Mouse (Mus musculus) lung, embryonic 15.5 days (tissue): ENCODE measurements around the gene Fut11. TPM values are rescaled to one million over a fixed set of nuclear protein-coding genes. Genes with fewer than 3 reads are reported as not detected.

Experiments used
- ATAC-seq: fragments of 200-750 bp; cut with Nextera tagmentation; 2 replicates; pipeline ENCODE4 v1.8.0; 2017; ENCODE audit warnings: moderate number of reproducible peaks, borderline replicate concordance; ENCODE audit not compliant: low FRiP score, low TSS enrichment; ENCODE audit errors: extremely low read depth
- H3K27ac ChIP-seq: fragments of 300-500 bp; sonication (generic); 2 replicates; pipeline ENCODE4 v1.5.1; 2015; ENCODE audit warnings: moderate library complexity, mild to moderate bottlenecking, inconsistent platforms
- H3K27me3 ChIP-seq: fragments of 300-500 bp; sonication (generic); 2 replicates; pipeline ENCODE4 v1.6.1; 2015; ENCODE audit warnings: inconsistent platforms
- H3K36me3 ChIP-seq: fragments of 300-500 bp; sonication (generic); 2 replicates; pipeline ENCODE4 v1.6.1; 2015; ENCODE audit warnings: inconsistent platforms
- H3K4me1 ChIP-seq: fragments of 300-500 bp; sonication (generic); 2 replicates; pipeline ENCODE4 v1.6.1; 2015; ENCODE audit warnings: inconsistent platforms
- H3K4me2 ChIP-seq: fragments of 300-500 bp; sonication (generic); 2 replicates; pipeline ENCODE4 v1.6.1; 2015; ENCODE audit warnings: inconsistent platforms, mild to moderate bottlenecking, moderate library complexity
- H3K4me3 ChIP-seq: fragments of 300-500 bp; sonication (generic); 2 replicates; pipeline ENCODE4 v1.5.1; 2015; ENCODE audit warnings: mild to moderate bottlenecking, inconsistent platforms
- H3K9ac ChIP-seq: fragments of 300-500 bp; sonication (generic); 2 replicates; pipeline ENCODE4 v1.6.1; 2015; ENCODE audit warnings: inconsistent platforms
- H3K9me3 ChIP-seq: fragments of 300-500 bp; sonication (generic); 2 replicates; pipeline ENCODE4 v1.6.1; 2016; ENCODE audit warnings: inconsistent platforms
- WGBS: fragments of 180-500 bp; shearing (Covaris S2); methylation state at CpG from one replicate; pipeline ENCODE4 v1.1.7; 2015; 5-methylcytosine and 5-hydroxymethylcytosine counted together
- polyA plus RNA-seq: library from polyadenylated mRNA; unstranded; fragments of >200 nt; fragmentation: Nextera tagmentation; extraction: Ambion mirVana; gene quantifications from 2 replicates; pipeline ENCODE4 v1.2.1, GENCODE M21; 2015

Gene Fut11
- polyA plus RNA-seq, 1 experiment from 2014 or later = 34.0 TPM

GRCm38 (mm10) chr14:20660827-20661660 lies 33.7 kb upstream of the Fut11 start:
- Histone ChIP-seq H3K9ac (peak overlapping the region; percentile 64), H3K4me3 (peak overlapping the region; percentile 62), H3K9me3 (no peaks in the 10 kb centered on the region), H3K27me3 (peaks cover 12% of the 10 kb centered on the region; the same call in 1 of the 2 replicates), H3K4me1 (peaks cover 14% of the 10 kb centered on the region), H3K27ac (peak overlapping the region; percentile 81), H3K36me3 (no peaks in the 10 kb centered on the region), H3K4me2 (peak overlapping the region; percentile 95)
- ATAC-seq = peak; percentile 86
- WGBS = 1% methylated on average over 52 of the region's 52 CpGs

- Histone ChIP-seq H3K4me2 (peak overlapping the region; percentile 95), H3K9me3 (no peaks in the 10 kb centered on the region), H3K4me3 (peak overlapping the region; percentile 62), H3K9ac (peak overlapping the region; percentile 61), H3K27ac (peak overlapping the region; percentile 81), H3K36me3 (no peaks in the 10 kb centered on the region), H3K4me1 (peaks cover 14% of the 10 kb centered on the region), H3K27me3 (peaks cover 12% of the 10 kb centered on the region; the same call in 1 of the 2 replicates)
- peak; percentile 36 for ATAC-seq
- 9% methylated on average over 19 of the region's 19 CpGs for WGBS
These were observed 33.0 kb upstream of the Fut11 start for GRCm38 (mm10) chr14:20661661-20662331.

- H3K4me1 ChIP-seq = peaks cover 14% of the 10 kb centered on the region
- H3K27me3 ChIP-seq = peaks cover 12% of the 10 kb centered on the region; the same call in 1 of the 2 replicates
- 83% methylated on average over 3 of the region's 3 CpGs for WGBS
- no peak for ATAC-seq
- no peak overlapping the region for H3K4me2 ChIP-seq
- H3K27ac ChIP-seq = no peak overlapping the region
- H3K4me3 ChIP-seq = no peak overlapping the region
- H3K36me3 ChIP-seq = no peaks in the 10 kb centered on the region
- no peaks in the 10 kb centered on the region for H3K9me3 ChIP-seq
- H3K9ac ChIP-seq = no peak overlapping the region
These were observed 32.0 kb upstream of the Fut11 start for GRCm38 (mm10) chr14:20662740-20663139.

GRCm38 (mm10) chr14:20663601-20664000 lies 31.2 kb upstream of the Fut11 start:
- Histone ChIP-seq H3K4me2 (no peak overlapping the region), H3K4me1 (peaks cover 14% of the 10 kb centered on the region), H3K36me3 (no peaks in the 10 kb centered on the region), H3K27me3 (peaks cover 12% of the 10 kb centered on the region; the same call in 1 of the 2 replicates), H3K27ac (no peak overlapping the region), H3K9ac (no peak overlapping the region), H3K9me3 (no peaks in the 10 kb centered on the region), H3K4me3 (no peak overlapping the region)
- no peak for ATAC-seq
- WGBS = 53% methylated on average over 2 of the region's 2 CpGs

- Histone ChIP-seq H3K27me3 (peaks cover 18% of the 10 kb centered on the region; the same call in 1 of the 2 replicates), H3K9ac (no peak overlapping the region), H3K4me2 (no peak overlapping the region), H3K36me3 (no peaks in the 10 kb centered on the region), H3K4me1 (peaks cover 14% of the 10 kb centered on the region), H3K27ac (no peak overlapping the region), H3K9me3 (no peaks in the 10 kb centered on the region), H3K4me3 (no peak overlapping the region)
- ATAC-seq = no peak
- 39% methylated on average over 3 of the region's 3 CpGs for WGBS
These were observed 30.3 kb upstream of the Fut11 start for GRCm38 (mm10) chr14:20664436-20664835.

- H3K27me3 ChIP-seq = peaks cover 18% of the 10 kb centered on the region; the same call in 1 of the 2 replicates
- H3K4me3 ChIP-seq = no peak overlapping the region
- H3K4me2 ChIP-seq = no peak overlapping the region
- H3K4me1 ChIP-seq = no peaks in the 10 kb centered on the region
- H3K36me3 ChIP-seq = no peaks in the 10 kb centered on the region
- 66% methylated on average over 1 of the region's 1 CpGs for WGBS
- no peak for ATAC-seq
- no peaks in the 10 kb centered on the region for H3K9me3 ChIP-seq
- H3K9ac ChIP-seq = no peak overlapping the region
- no peak overlapping the region for H3K27ac ChIP-seq
These were observed 27.3 kb upstream of the Fut11 start for GRCm38 (mm10) chr14:20667469-20667868.

- H3K27ac ChIP-seq = no peak within 1 kb of the TSS
- H3K36me3 ChIP-seq = no peaks in the 10 kb centered on the region
- no peak within 1 kb of the TSS for H3K4me3 ChIP-seq
- no peaks in the 10 kb centered on the region for H3K4me1 ChIP-seq
- H3K27me3 ChIP-seq = peaks cover 11% of the 10 kb centered on the region; the same call in 1 of the 2 replicates
- H3K4me2 ChIP-seq = no peak within 1 kb of the TSS
- no peak within 1 kb of the TSS for H3K9ac ChIP-seq
- H3K9me3 ChIP-seq = no peaks in the 10 kb centered on the region
- ATAC-seq = no peak
- whole genome bisulfite sequencing = 77% methylated on average over 8 of the region's 8 CpGs
These were observed 26.5 kb upstream of the Fut11 start, which contains the start of gene Synpo2l for GRCm38 (mm10) chr14:20668154-20668810. TSS of gene Synpo2l (minus strand) at chr14:20668354.

GRCm38 (mm10) chr14:20672990-20673389 lies 21.8 kb upstream of the Fut11 start:
- Histone ChIP-seq H3K9ac (no peak overlapping the region), H3K4me1 (peaks cover 14% of the 10 kb centered on the region), H3K4me3 (no peak overlapping the region), H3K27ac (no peak overlapping the region), H3K4me2 (peak overlapping the region; percentile 75), H3K27me3 (peaks cover 6% of the 10 kb centered on the region; the same call in 1 of the 2 replicates), H3K36me3 (peaks cover 22% of the 10 kb centered on the region), H3K9me3 (no peaks in the 10 kb centered on the region)
- ATAC-seq = no peak
- WGBS = 94% methylated on average over 2 of the region's 2 CpGs

GRCm38 (mm10) chr14:20673735-20674063 lies 21.1 kb upstream of the Fut11 start:
- Histone ChIP-seq H3K9ac (peak overlapping the region; percentile 33), H3K36me3 (peaks cover 29% of the 10 kb centered on the region), H3K4me1 (peaks cover 14% of the 10 kb centered on the region), H3K27me3 (peaks cover 5% of the 10 kb centered on the region; the same call in 1 of the 2 replicates), H3K9me3 (no peaks in the 10 kb centered on the region), H3K27ac (peak overlapping the region; percentile 98), H3K4me3 (peak overlapping the region; percentile 81), H3K4me2 (peak overlapping the region; percentile 75)
- ATAC-seq = peak; percentile 58; the same call in 1 of the 2 replicates
- WGBS = 7% methylated on average over 13 of the region's 13 CpGs

- H3K4me2 ChIP-seq = peak within 1 kb of the TSS; percentile 79
- no peaks in the 10 kb centered on the region for H3K9me3 ChIP-seq
- peak within 1 kb of the TSS; percentile 98 for H3K27ac ChIP-seq
- no peaks in the 10 kb centered on the region; the same call in 1 of the 2 replicates for H3K27me3 ChIP-seq
- peak within 1 kb of the TSS; percentile 80 for H3K9ac ChIP-seq
- H3K36me3 ChIP-seq = peaks cover 34% of the 10 kb centered on the region
- peak; percentile 97 for ATAC-seq
- H3K4me3 ChIP-seq = peak within 1 kb of the TSS; percentile 81
- peaks cover 14% of the 10 kb centered on the region for H3K4me1 ChIP-seq
- 3% methylated on average over 43 of the region's 43 CpGs for WGBS
These were observed 20.5 kb upstream of the Fut11 start, which contains the start of gene Sec24c for GRCm38 (mm10) chr14:20674064-20674833. TSS of gene Sec24c (plus strand) at chr14:20674308.

- Histone ChIP-seq H3K4me1 (peaks cover 14% of the 10 kb centered on the region), H3K27me3 (no peaks in the 10 kb centered on the region), H3K27ac (no peak overlapping the region), H3K9ac (no peak overlapping the region), H3K9me3 (no peaks in the 10 kb centered on the region), H3K4me2 (no peak overlapping the region), H3K36me3 (peaks cover 71% of the 10 kb centered on the region), H3K4me3 (no peak overlapping the region)
- WGBS = 92% methylated on average over 4 of the region's 4 CpGs
- no peak for ATAC-seq
These were observed 16.9 kb upstream of the Fut11 start for GRCm38 (mm10) chr14:20677906-20678305.
